Mouse (Mus musculus) stomach, embryonic 15.5 days (tissue): ENCODE results near the gene Melk. TPM values are rescaled to one million over a fixed set of nuclear protein-coding genes. Genes with fewer than 3 reads are reported as not detected.

Experiments used
- ATAC-seq: fragments of 200-750 bp; cut with Nextera tagmentation; 2 replicates; pipeline ENCODE4 v1.8.0; 2017; ENCODE audit warnings: low read depth, moderate number of reproducible peaks, moderate TSS enrichment; ENCODE audit not compliant: insufficient read depth, low FRiP score
- H3K27ac ChIP-seq: fragments of 300-500 bp; sonication (generic); 2 replicates; pipeline ENCODE4 v1.5.1; 2015; ENCODE audit warnings: mild to moderate bottlenecking, inconsistent platforms
- H3K27me3 ChIP-seq: fragments of 300-500 bp; sonication (generic); replicated peaks from 2 replicates; pipeline ENCODE4 v1.6.1; 2015; ENCODE audit warnings: inconsistent platforms
- H3K36me3 ChIP-seq: fragments of 300-500 bp; sonication (generic); 2 replicates; pipeline ENCODE4 v1.6.1; 2015; ENCODE audit warnings: inconsistent platforms
- H3K4me1 ChIP-seq: fragments of 300-500 bp; sonication (generic); 2 replicates; pipeline ENCODE4 v1.6.1; 2015; ENCODE audit warnings: inconsistent platforms
- H3K4me2 ChIP-seq: fragments of 300-500 bp; sonication (generic); 2 replicates; pipeline ENCODE4 v1.6.1; 2015; ENCODE audit warnings: mild to moderate bottlenecking, inconsistent platforms
- H3K4me3 ChIP-seq: fragments of 300-500 bp; sonication (generic); replicated peaks from 2 replicates; pipeline ENCODE4 v1.5.1; 2015; ENCODE audit warnings: inconsistent platforms
- H3K9ac ChIP-seq: fragments of 300-500 bp; sonication (generic); 2 replicates; pipeline ENCODE4 v1.6.1; 2015; ENCODE audit warnings: inconsistent platforms
- H3K9me3 ChIP-seq: fragments of 300-500 bp; sonication (generic); 2 replicates; pipeline ENCODE4 v1.6.1; 2016; ENCODE audit warnings: inconsistent platforms
- WGBS: fragments of 180-500 bp; shearing (Covaris S2); methylation state at CpG from one replicate; pipeline ENCODE4 v1.1.7; 2015; 5-methylcytosine and 5-hydroxymethylcytosine counted together
- polyA plus RNA-seq: library from polyadenylated mRNA; unstranded; fragments of >200 nt; fragmentation: Nextera tagmentation; extraction: Ambion mirVana; gene quantifications from 2 replicates; pipeline ENCODE4 v1.2.1, GENCODE M21; 2015

The Melk gene
- polyA plus RNA-seq, 1 experiment from 2014 or later, result 37.2 TPM

DNA sequence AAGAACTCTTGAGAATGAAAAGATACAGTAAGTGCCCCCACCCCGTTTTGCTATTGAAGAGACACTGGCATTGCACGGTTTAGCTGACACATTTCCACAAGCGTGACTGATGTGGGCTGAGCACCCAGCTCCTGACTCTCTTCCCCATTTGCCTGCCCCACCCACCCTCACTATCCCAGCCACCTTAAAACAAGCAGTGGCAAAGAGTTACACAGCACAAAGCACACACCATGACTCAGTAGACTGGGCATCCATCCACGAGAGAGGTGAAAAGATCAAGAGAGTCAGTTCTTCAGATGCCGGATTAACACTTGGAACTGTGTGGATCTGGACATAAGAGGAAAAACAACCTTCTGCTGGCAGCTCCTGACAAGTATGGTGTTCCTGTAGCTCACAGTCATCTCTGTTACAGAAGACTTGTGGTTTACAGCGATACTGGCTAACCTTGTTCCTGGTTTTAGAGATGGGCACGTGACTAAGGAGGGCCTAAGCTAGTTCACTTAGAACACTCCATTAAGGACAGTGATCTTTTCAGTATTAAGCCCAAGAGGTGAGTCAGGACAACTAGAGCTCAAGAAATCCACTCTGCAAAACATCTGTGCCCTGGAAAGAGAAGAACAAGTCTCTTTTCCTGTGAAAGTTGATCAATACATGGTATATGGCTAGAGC is 18.9 kb upstream of the Melk start:
- Histone ChIP-seq H3K4me2 (no peak overlapping the region), H3K9me3 (no peaks in the 10 kb centered on the region), H3K9ac (no peak overlapping the region), H3K27ac (peak overlapping the region; percentile 63; the same call in 1 of the 2 replicates), H3K27me3 (no peaks in the 10 kb centered on the region), H3K4me1 (no peaks in the 10 kb centered on the region), H3K4me3 (no peak overlapping the region), H3K36me3 (no peaks in the 10 kb centered on the region)
- no peak for ATAC-seq
- 62% methylated on average over 7 of the region's 7 CpGs for WGBS

DNA sequence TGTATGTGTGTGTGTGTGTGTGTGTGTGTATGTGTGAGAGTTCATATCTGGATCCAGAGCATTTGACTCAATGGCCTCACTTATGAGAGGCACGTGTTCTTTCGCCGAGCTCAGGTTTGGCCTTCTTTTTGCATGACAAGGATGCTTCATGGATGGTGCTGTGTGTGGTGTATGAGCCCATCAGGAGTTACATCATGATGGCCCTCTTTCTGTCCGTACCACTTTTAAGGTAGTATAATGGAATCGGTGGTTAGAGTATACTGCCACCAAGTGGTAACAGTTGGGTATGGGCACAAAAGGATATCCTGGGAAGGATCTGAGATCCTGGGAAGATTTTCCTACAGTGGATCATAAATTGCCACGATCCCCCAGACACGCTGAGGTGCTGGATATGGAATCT is 8.1 kb upstream of the Melk start:
- no peak overlapping the region for H3K27ac ChIP-seq
- H3K4me1 ChIP-seq, result no peaks in the 10 kb centered on the region
- no peak overlapping the region for H3K9ac ChIP-seq
- H3K4me3 ChIP-seq, result no peak overlapping the region
- H3K27me3 ChIP-seq, result no peaks in the 10 kb centered on the region
- peak; percentile 43; the same call in 1 of the 2 replicates for ATAC-seq
- WGBS, result 16% methylated on average over 7 of the region's 7 CpGs
- H3K9me3 ChIP-seq, result no peaks in the 10 kb centered on the region
- H3K4me2 ChIP-seq, result no peak overlapping the region
- no peaks in the 10 kb centered on the region for H3K36me3 ChIP-seq

GRCm38 (mm10) chr4:44295837-44296236 is 4.8 kb upstream of the Melk start:
- WGBS, result 54% methylated on average over 1 of the region's 1 CpGs
- no peaks in the 10 kb centered on the region for H3K36me3 ChIP-seq

GRCm38 (mm10) chr4:44306585-44306984 is 5.9 kb downstream of the Melk start:
- no peak for ATAC-seq
- Histone ChIP-seq H3K27me3 (no peaks in the 10 kb centered on the region), H3K27ac (no peak overlapping the region), H3K9me3 (no peaks in the 10 kb centered on the region), H3K4me2 (no peak overlapping the region), H3K36me3 (peaks cover 7% of the 10 kb centered on the region), H3K9ac (no peak overlapping the region), H3K4me3 (no peak overlapping the region), H3K4me1 (peaks cover 13% of the 10 kb centered on the region; the same call in 1 of the 2 replicates)
- 74% methylated on average over 7 of the region's 7 CpGs for WGBS

More at GRCm38 (mm10) chr4:44295837-44296236, 4.8 kb upstream of the Melk start:
- H3K4me1 ChIP-seq, result no peaks in the 10 kb centered on the region
- H3K9ac ChIP-seq, result no peak overlapping the region
- H3K27me3 ChIP-seq, result no peaks in the 10 kb centered on the region
- H3K4me3 ChIP-seq, result no peak overlapping the region
- ATAC-seq, result no peak
- H3K27ac ChIP-seq, result no peak overlapping the region
- H3K9me3 ChIP-seq, result no peaks in the 10 kb centered on the region
- no peak overlapping the region for H3K4me2 ChIP-seq

DNA sequence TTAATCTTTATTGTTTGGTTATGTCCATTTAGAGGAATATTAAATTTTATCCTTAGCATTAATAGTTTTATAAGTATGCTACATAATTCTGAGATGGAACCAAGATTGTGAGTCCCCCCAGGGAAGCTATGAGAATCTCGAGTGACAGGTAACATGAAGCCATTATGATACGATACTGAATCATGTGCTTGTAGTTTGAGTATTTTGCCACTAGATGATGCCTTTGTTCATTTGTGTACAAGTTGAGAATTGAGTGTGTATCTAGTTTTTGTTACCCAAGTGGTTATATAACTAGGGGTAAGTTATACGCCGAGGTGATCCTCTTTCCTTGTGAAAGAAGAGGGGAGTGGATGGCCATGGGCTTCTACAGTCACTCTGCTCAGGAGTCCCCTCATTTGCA is 9.8 kb downstream of the Melk start:
- no peak overlapping the region for H3K4me2 ChIP-seq
- H3K36me3 ChIP-seq, result peaks cover 7% of the 10 kb centered on the region
- no peaks in the 10 kb centered on the region for H3K27me3 ChIP-seq
- ATAC-seq, result no peak
- H3K9ac ChIP-seq, result no peak overlapping the region
- H3K4me3 ChIP-seq, result no peak overlapping the region
- 82% methylated on average over 4 of the region's 4 CpGs for WGBS
- no peaks in the 10 kb centered on the region for H3K4me1 ChIP-seq
- no peak overlapping the region for H3K27ac ChIP-seq
- no peaks in the 10 kb centered on the region for H3K9me3 ChIP-seq

- Histone ChIP-seq H3K9me3 (no peaks in the 10 kb centered on the region), H3K27ac (no peak overlapping the region), H3K4me3 (no peak overlapping the region), H3K27me3 (no peaks in the 10 kb centered on the region), H3K4me2 (no peak overlapping the region), H3K36me3 (peaks cover 7% of the 10 kb centered on the region), H3K9ac (no peak overlapping the region), H3K4me1 (no peaks in the 10 kb centered on the region)
- WGBS, result 91% methylated on average over 4 of the region's 4 CpGs
- ATAC-seq, result no peak
Observed at GRCm38 (mm10) chr4:44310911-44311310, 10.2 kb downstream of the Melk start.

DNA sequence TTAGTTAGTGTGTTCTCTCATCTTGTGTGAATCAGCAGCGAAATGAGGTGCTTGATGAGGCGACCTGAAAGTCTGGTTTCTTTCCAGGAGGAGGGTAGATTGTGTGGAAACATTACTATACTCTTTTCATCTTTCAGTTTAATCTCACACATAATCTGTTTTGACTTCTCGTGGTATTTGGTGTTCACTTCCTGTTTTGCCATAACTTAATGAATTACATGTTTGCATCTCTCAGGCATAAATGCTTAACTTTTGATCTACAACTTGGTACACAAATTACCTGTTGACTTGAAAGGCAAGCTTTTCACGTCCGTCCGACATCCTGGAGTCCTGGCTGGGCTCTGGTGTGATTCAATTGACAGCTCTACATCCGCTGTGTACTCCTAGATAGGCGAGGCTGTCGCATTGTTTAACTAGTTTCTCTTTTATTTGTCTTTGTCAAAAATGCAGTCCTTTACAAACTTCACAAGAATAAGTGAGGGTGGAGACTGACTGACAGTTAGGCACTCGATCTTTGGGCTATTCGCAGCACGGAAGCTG is 15.7 kb downstream of the Melk start:
- Histone ChIP-seq H3K4me1 (no peaks in the 10 kb centered on the region), H3K4me2 (no peak overlapping the region), H3K9me3 (no peaks in the 10 kb centered on the region), H3K4me3 (no peak overlapping the region), H3K27me3 (no peaks in the 10 kb centered on the region), H3K36me3 (peaks cover 5% of the 10 kb centered on the region; the same call in 1 of the 2 replicates), H3K27ac (no peak overlapping the region), H3K9ac (no peak overlapping the region)
- ATAC-seq, result no peak
- WGBS, result 63% methylated on average over 12 of the region's 12 CpGs

DNA sequence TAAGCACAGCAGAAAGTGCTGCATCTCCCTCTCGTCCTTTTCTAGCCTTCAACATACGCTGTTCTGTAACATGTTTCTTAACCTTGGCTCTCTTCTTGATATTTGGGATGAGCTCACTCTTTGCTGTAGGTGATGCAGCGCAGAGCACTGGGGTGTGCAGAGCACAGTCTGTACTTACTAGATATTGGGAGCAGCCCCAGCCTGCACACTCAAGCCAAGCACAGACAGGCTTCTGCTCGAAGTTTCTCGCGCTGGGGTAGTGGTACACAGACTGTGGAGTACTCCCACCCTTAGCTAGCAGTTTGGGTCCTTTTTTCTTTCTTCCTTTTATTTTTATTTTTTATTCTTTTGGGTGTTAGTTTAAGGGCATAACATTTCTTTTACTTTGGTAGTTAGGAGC is 19.8 kb downstream of the Melk start:
- ATAC-seq, result no peak
- Histone ChIP-seq H3K4me2 (no peak overlapping the region), H3K9me3 (no peaks in the 10 kb centered on the region), H3K27ac (no peak overlapping the region), H3K36me3 (0 out of 2 replicates have a peak, but pooled peaks cover 5% of the 10 kb centered on the region), H3K9ac (no peak overlapping the region), H3K4me3 (no peak overlapping the region), H3K4me1 (no peaks in the 10 kb centered on the region), H3K27me3 (no peaks in the 10 kb centered on the region)
- 86% methylated on average over 6 of the region's 6 CpGs for WGBS

GRCm38 (mm10) chr4:44322124-44322523 is 21.4 kb downstream of the Melk start:
- H3K36me3 ChIP-seq, result peaks cover 13% of the 10 kb centered on the region
- ATAC-seq, result no peak
- no peak overlapping the region for H3K9ac ChIP-seq
- 88% methylated on average over 7 of the region's 7 CpGs for WGBS
- no peaks in the 10 kb centered on the region for H3K9me3 ChIP-seq
- no peak overlapping the region for H3K4me3 ChIP-seq
- no peaks in the 10 kb centered on the region for H3K4me1 ChIP-seq
- no peak overlapping the region for H3K27ac ChIP-seq
- no peak overlapping the region for H3K4me2 ChIP-seq
- no peaks in the 10 kb centered on the region for H3K27me3 ChIP-seq

DNA sequence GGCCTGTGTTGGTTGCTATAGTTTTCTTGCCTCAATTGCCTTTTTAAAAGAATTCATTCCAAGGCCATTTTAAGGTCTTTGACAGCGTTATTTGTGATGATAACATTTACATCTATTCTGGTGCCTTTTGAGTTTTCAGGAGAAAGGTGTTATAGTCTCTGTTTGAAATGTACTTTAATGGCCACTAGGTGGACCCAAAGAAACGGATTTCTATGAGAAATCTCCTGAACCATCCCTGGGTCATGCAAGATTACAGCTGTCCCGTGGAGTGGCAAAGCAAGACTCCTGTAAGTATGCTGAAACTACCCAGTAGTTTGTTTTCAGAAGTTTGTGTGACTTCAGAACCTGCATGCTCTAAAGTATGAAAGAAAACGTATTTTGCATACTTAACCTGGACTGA is 24.8 kb downstream of the Melk start:
- no peak overlapping the region for H3K4me3 ChIP-seq
- peaks cover 13% of the 10 kb centered on the region for H3K36me3 ChIP-seq
- no peak overlapping the region for H3K9ac ChIP-seq
- no peaks in the 10 kb centered on the region for H3K4me1 ChIP-seq
- WGBS, result 49% methylated on average over 4 of the region's 4 CpGs
- H3K27me3 ChIP-seq, result no peaks in the 10 kb centered on the region
- no peak overlapping the region for H3K27ac ChIP-seq
- no peak for ATAC-seq
- no peak overlapping the region for H3K4me2 ChIP-seq
- H3K9me3 ChIP-seq, result no peaks in the 10 kb centered on the region

- Histone ChIP-seq H3K27ac (no peak overlapping the region), H3K4me1 (no peaks in the 10 kb centered on the region), H3K27me3 (no peaks in the 10 kb centered on the region), H3K4me3 (no peak overlapping the region), H3K4me2 (no peak overlapping the region), H3K9me3 (no peaks in the 10 kb centered on the region), H3K9ac (no peak overlapping the region), H3K36me3 (peaks cover 13% of the 10 kb centered on the region)
- ATAC-seq, result no peak
- WGBS, result 91% methylated on average over 3 of the region's 3 CpGs
Observed at GRCm38 (mm10) chr4:44326721-44327120, 26.0 kb downstream of the Melk start.

DNA sequence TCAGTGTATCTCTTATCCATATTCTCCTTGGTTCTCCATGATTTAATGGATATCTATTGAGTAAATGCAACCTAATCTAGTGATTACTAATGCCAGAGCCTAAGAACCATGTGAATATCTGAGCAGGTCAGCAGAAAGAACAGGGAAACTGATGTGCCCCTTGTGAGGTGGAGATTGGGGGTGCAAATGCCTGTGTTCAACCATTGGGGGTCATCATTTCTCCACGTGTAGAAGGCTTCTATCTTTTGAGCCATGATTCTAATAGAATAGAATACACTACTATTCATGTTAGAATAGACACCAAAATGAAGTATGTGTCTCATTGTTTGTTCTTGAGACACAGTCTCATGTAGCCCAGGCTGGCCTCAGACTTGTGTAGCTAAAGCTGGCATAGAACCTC is 27.3 kb downstream of the Melk start:
- peaks cover 13% of the 10 kb centered on the region for H3K36me3 ChIP-seq
- no peaks in the 10 kb centered on the region for H3K4me1 ChIP-seq
- ATAC-seq, result no peak
- no peak overlapping the region for H3K27ac ChIP-seq
- no peak overlapping the region for H3K4me2 ChIP-seq
- no peaks in the 10 kb centered on the region for H3K27me3 ChIP-seq
- H3K4me3 ChIP-seq, result no peak overlapping the region
- no peaks in the 10 kb centered on the region for H3K9me3 ChIP-seq
- WGBS, result 83% methylated on average over 1 of the region's 1 CpGs
- no peak overlapping the region for H3K9ac ChIP-seq
